Mouse (Mus musculus) heart, postnatal 14 days (tissue): ENCODE results near the gene Lpgat1. TPM values are rescaled to one million over a fixed set of nuclear protein-coding genes. Genes with fewer than 3 reads are reported as not detected.

Experiments used
- DNase-seq, 2 experiments: peaks; one replicate each; pipeline ENCODE4 v3.0.0; 2021 to 2022
- intact Hi-C: fragments of 180-260 bp; cut with DNase I; formaldehyde crosslinking; loops from one replicate; pipeline ENCODE4 v1.15.1; 2025
- total RNA-seq, 2 experiments: library from RNA; stranded (reverse); gene quantifications; 2 replicates each; pipeline ENCODE4 v1.2.3; 2021

Gene Lpgat1
- total RNA-seq, 2 experiments from 2014 or later: 84.8 to 91.7 TPM

DNA sequence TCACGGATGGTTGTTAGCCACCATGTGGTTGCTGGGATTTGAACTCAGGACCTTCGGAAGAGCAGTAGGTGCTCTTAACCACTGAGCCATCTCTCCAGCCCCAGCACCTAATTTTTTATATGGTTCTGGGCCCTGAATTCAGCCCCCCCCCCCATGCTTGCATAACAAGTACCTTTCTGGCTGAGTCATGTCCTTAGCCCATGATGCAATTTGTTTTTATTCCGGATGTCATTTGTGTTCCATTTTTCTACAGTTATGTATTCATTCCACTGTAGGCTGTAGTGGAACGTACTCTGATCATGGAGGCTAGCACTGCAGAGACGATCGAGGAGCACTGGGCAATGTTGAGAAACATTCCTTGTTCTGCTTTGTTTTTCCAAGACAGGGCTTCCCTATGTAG is 115.8 kb downstream of the Lpgat1 start:
- DNase-seq: no peak
- intact Hi-C loops: no loop called here

Other genes starting within 250 kb of the Lpgat1 start
- gene Dtl, start 142.3 kb upstream of the Lpgat1 start, total RNA-seq: 1 to 10 TPM in 1 of 2 experiments, under 1 TPM in 1; 0.98 to 2.1 TPM
- 10 to 100 TPM; 17.9 to 19.8 TPM for gene Ints7, start 142.2 kb upstream of the Lpgat1 start, total RNA-seq
- gene Nek2, start 103.6 kb downstream of the Lpgat1 start, total RNA-seq: 1 to 10 TPM; 2.6 to 4.1 TPM
- 10 to 100 TPM; 21.9 to 26.4 TPM for gene Slc30a1, start 188.9 kb downstream of the Lpgat1 start, total RNA-seq